Mouse (Mus musculus) cerebellum, postnatal 25 days (tissue): Measurements from ENCODE around the gene Eef1g.

Experiments used
- DNase-seq, 2 experiments: peaks; one replicate each; pipeline ENCODE4 v3.0.0; 2021; ENCODE audit warnings: mixed read lengths in 2 of 2

Eef1g gene

DNA sequence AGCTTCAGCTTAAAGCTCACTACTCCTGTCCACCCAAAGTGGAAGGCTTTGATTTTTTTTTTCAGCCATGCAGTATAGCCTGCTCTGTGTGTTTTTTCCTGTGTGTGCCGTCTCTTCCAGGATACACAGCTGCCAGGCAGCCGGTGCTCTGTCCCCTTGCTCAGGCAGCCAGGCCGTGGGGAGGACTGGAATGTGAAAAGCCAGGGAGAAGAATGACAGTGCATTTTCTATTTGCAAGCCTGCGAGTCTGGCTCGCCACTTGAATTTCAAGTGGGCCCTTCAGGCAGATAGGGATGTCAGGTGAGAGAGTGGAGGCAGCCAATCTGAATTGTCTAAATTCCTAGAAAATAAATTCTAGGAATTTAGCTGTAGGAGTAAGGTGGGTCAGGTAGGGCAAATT, 61.0 kb downstream of the Eef1g start:
- DNase-seq, result no peak
